ENCODE assay signal across 23 mouse cellular contexts in the genomic region with DNA sequence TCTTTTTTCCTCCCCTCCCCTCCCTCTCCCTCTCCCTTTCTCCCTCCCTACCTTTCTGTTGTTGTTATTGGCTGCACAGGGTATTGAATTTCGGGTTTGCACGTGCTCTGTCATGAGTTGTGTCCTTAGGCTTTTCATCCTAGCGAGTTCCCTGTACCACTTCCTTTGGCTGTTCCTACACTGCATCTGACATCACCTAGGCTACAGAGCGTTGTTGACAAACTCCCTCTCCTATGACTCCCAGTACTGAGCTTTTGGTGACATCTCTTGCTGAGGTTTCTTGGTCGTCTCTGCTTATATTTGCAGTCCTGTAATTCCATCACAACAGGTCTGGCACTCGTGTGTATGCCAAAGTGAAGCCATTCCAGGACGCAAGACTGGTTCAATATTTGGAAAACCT.
"Had no signal": no experiment of that assay in that cellular context is flagged by ENCODE, and none has a peak within 500 bp of the region (broad histone marks: within the 10 kb centered on the region; RNA-seq: fewer than 3 reads in every experiment).

No protein-coding gene starts in this region.

- H3K27ac ChIP-seq: heart, embryonic 10.5 days; hindbrain, embryonic 10.5 days; hindbrain, embryonic 12.5 days; hindbrain, embryonic 14.5 days; intestine, embryonic 15.5 days; left cerebral cortex, adult 2 months; limb, embryonic 10.5 days; limb, embryonic 12.5 days; liver, embryonic 14.5 days had no signal

- H3K9me3 ChIP-seq: heart, embryonic 10.5 days; heart, embryonic 12.5 days; hindbrain, embryonic 10.5 days; hindbrain, embryonic 12.5 days; intestine, embryonic 15.5 days; limb, embryonic 10.5 days; limb, embryonic 12.5 days had no signal

- ATAC-seq: hindbrain, embryonic 16.5 days; inflammation-experienced regulatory T-cells, adult 6 months; intestine, embryonic 15.5 days; intestine, postnatal 0 days had no signal

- H3K36me3 ChIP-seq: heart, embryonic 10.5 days; heart, embryonic 12.5 days; intestine, embryonic 15.5 days; limb, embryonic 12.5 days had no signal

- H3K27me3 ChIP-seq: heart, embryonic 12.5 days; hindbrain, embryonic 12.5 days; intestine, embryonic 15.5 days; limb, embryonic 12.5 days had no signal

- DNase-seq: gastrocnemius, postnatal 14 days; gastrocnemius, postnatal 36 days; heart, postnatal 10 days; heart, postnatal 4 days; kidney, adult 18-20 months; kidney, adult 8-10 months; kidney, postnatal 10 days; kidney, postnatal 25 days; kidney, postnatal 4 days; liver had no signal

- H3K9ac ChIP-seq: heart, embryonic 12.5 days; hindbrain, embryonic 12.5 days; hindbrain, embryonic 14.5 days; intestine, embryonic 15.5 days; limb, embryonic 12.5 days; liver, embryonic 14.5 days had no signal

- H3K4me2 ChIP-seq: heart, embryonic 12.5 days; hindbrain, embryonic 12.5 days; hindbrain, embryonic 14.5 days; intestine, embryonic 15.5 days; limb, embryonic 12.5 days had no signal

- H3K4me3 ChIP-seq: heart, embryonic 10.5 days; heart, embryonic 12.5 days; hindbrain, embryonic 10.5 days; hindbrain, embryonic 12.5 days; intestine, embryonic 15.5 days; left cerebral cortex, adult 2 months; limb, embryonic 10.5 days; limb, embryonic 12.5 days had no signal
